ENCODE assay signal across 7 mouse cellular contexts in genomic region chr5:32740850-32741249, GRCm38 (mm10). TPM values are rescaled to one million over a fixed set of nuclear protein-coding genes. Genes with fewer than 3 reads are reported as not detected.
DNase-seq lines count a peak whose midpoint lies in the region; ATAC-seq lines count a peak whose summit lies in the region.
"Not testable (repeated sequence)": the region's sequence is repeated elsewhere in the genome, so short reads cannot be mapped to it uniquely, and the experiment has no call there.

No protein-coding gene starts in this region.

- not testable (repeated sequence) for H3K4me2 ChIP-seq in forebrain, embryonic 15.5 days (replicated peaks); hindbrain, embryonic 15.5 days; midbrain, embryonic 13.5 days (replicated peaks); stomach, embryonic 15.5 days

- H3K36me3 ChIP-seq in forebrain, embryonic 15.5 days; hindbrain, embryonic 15.5 days; stomach, embryonic 15.5 days: not testable (repeated sequence)
- H3K36me3 ChIP-seq in midbrain, embryonic 13.5 days: peaks cover 15% of the 10 kb centered on the region

- DNase-seq in cerebellum, postnatal 14 days: peak; percentile 36 to 42
- DNase-seq in layer of hippocampus, postnatal 10 days (ENCODE audit: low spot score in 2 of 2): peak; percentile 49 to 60

- not testable (repeated sequence) for H3K9me3 ChIP-seq in forebrain, embryonic 15.5 days; hindbrain, embryonic 15.5 days; midbrain, embryonic 13.5 days; stomach, embryonic 15.5 days

- H3K27ac ChIP-seq in forebrain, embryonic 15.5 days (replicated peaks): peak overlapping the region; percentile 70
- peak overlapping the region; percentile 82 for H3K27ac ChIP-seq in hindbrain, embryonic 15.5 days (replicated peaks)
- 0 out of 2 replicates have a peak overlapping the region, but pooled peaks have one; percentile 80 for H3K27ac ChIP-seq in midbrain, embryonic 13.5 days
- peak overlapping the region; percentile 57; the same call in 1 of the 2 replicates for H3K27ac ChIP-seq in stomach, embryonic 15.5 days

- ATAC-seq in forebrain, embryonic 15.5 days (replicated peaks); hindbrain, embryonic 15.5 days (ENCODE audit: low FRiP score, low read depth); midbrain, embryonic 13.5 days; stomach, embryonic 15.5 days (ENCODE audit: insufficient read depth, low FRiP score, low read depth): not testable (repeated sequence)
- ATAC-seq in neutrophil, adult 5-6 weeks (ENCODE audit: extremely low read depth, insufficient number of reproducible peaks, low FRiP score, poor library complexity, severe bottlenecking): peak; percentile 20

- H3K27me3 ChIP-seq in forebrain, embryonic 15.5 days; hindbrain, embryonic 15.5 days; midbrain, embryonic 13.5 days; stomach, embryonic 15.5 days (replicated peaks): not testable (repeated sequence)

- not testable (repeated sequence) for H3K4me3 ChIP-seq in forebrain, embryonic 15.5 days; hindbrain, embryonic 15.5 days; midbrain, embryonic 13.5 days (replicated peaks); stomach, embryonic 15.5 days (replicated peaks)

- not testable (repeated sequence) for H3K9ac ChIP-seq in forebrain, embryonic 15.5 days (replicated peaks); hindbrain, embryonic 15.5 days; midbrain, embryonic 13.5 days (replicated peaks); stomach, embryonic 15.5 days

- 71% methylated on average over 8 of the region's 8 CpGs for WGBS in forebrain, embryonic 15.5 days
- 78% methylated on average over 8 of the region's 8 CpGs for WGBS in hindbrain, embryonic 15.5 days
- WGBS in midbrain, embryonic 13.5 days: 89% methylated on average over 8 of the region's 8 CpGs
- 73% methylated on average over 8 of the region's 8 CpGs for WGBS in stomach, embryonic 15.5 days

- peaks cover 18% of the 10 kb centered on the region for H3K4me1 ChIP-seq in forebrain, embryonic 15.5 days
- H3K4me1 ChIP-seq in hindbrain, embryonic 15.5 days (replicated peaks): peaks cover 16% of the 10 kb centered on the region
- H3K4me1 ChIP-seq in midbrain, embryonic 13.5 days (replicated peaks): peaks cover 21% of the 10 kb centered on the region
- not testable (repeated sequence) for H3K4me1 ChIP-seq in stomach, embryonic 15.5 days

RNA-seq across cellular contexts. Expression of gene Pisd, which starts 44.6 kb away (rescaled TPM):
- polyA plus RNA-seq in forebrain, embryonic 15.5 days (2015; fragmentation: Nextera tagmentation; extraction: Ambion mirVana): 95.0 and 98.8 TPM in 2 replicates
- 88.6 and 99.7 TPM in 2 replicates for polyA plus RNA-seq in hindbrain, embryonic 15.5 days (2015; fragmentation: Nextera tagmentation; extraction: Ambion mirVana)
- total RNA-seq in layer of hippocampus, postnatal 10 days (2021): 10 to 100 TPM; 52.3 to 55.6 TPM
- 98.1 and 106 TPM in 2 replicates for polyA plus RNA-seq in midbrain, embryonic 13.5 days (2015; fragmentation: Nextera tagmentation; extraction: Ambion mirVana)
- total RNA-seq in neutrophil, adult 5-6 weeks (2017): 42.5 and 44.1 TPM in 2 replicates
- polyA plus RNA-seq in stomach, embryonic 15.5 days (2015; fragmentation: Nextera tagmentation; extraction: Ambion mirVana): 74.4 and 85.8 TPM in 2 replicates
